Mouse (Mus musculus) stomach, embryonic 16.5 days (tissue): ENCODE results near the gene Cox4i1. TPM values are rescaled to one million over a fixed set of nuclear protein-coding genes. Genes with fewer than 3 reads are reported as not detected.

Experiments used
- ATAC-seq: fragments of 200-750 bp; cut with Nextera tagmentation; 2 replicates; pipeline ENCODE4 v1.8.0; 2017; ENCODE audit warnings: moderate number of reproducible peaks, moderate TSS enrichment; ENCODE audit not compliant: insufficient read depth, low FRiP score
- H3K27ac ChIP-seq: fragments of 300-500 bp; sonication (generic); 2 replicates; pipeline ENCODE4 v1.5.1; 2014; ENCODE audit warnings: low read length
- H3K27me3 ChIP-seq: fragments of 300-500 bp; sonication (generic); 2 replicates; pipeline ENCODE4 v1.6.1; 2014; ENCODE audit warnings: low read length, control low read depth, mixed read lengths; ENCODE audit not compliant: control insufficient read depth, insufficient read depth
- H3K36me3 ChIP-seq: fragments of 300-500 bp; sonication (generic); 2 replicates; pipeline ENCODE4 v1.6.1; 2014; ENCODE audit warnings: low read length; ENCODE audit not compliant: control insufficient read depth, insufficient read depth
- H3K4me1 ChIP-seq: fragments of 300-500 bp; sonication (generic); 2 replicates; pipeline ENCODE4 v1.6.1; 2014; ENCODE audit warnings: low read length, control low read depth, mixed read lengths; ENCODE audit not compliant: control insufficient read depth, insufficient read depth
- H3K4me2 ChIP-seq: fragments of 300-500 bp; sonication (generic); 2 replicates; pipeline ENCODE4 v1.6.1; 2014; ENCODE audit warnings: low read depth, low read length, mixed read lengths
- H3K4me3 ChIP-seq: fragments of 300-500 bp; sonication (generic); replicated peaks from 2 replicates; pipeline ENCODE4 v1.5.1; 2014; ENCODE audit warnings: mild to moderate bottlenecking, low read length
- H3K9ac ChIP-seq: fragments of 300-500 bp; sonication (generic); 2 replicates; pipeline ENCODE4 v1.6.1; 2014; ENCODE audit warnings: low read length
- H3K9me3 ChIP-seq: fragments of 300-500 bp; sonication (generic); replicated peaks from 2 replicates; pipeline ENCODE4 v1.6.1; 2016; ENCODE audit warnings: low read length, control low read depth; ENCODE audit not compliant: control insufficient read depth
- WGBS: fragments of 180-500 bp; shearing (Covaris S2); extraction: QIAGEN DNeasy Blood & Tissue Kit; methylation state at CpG from one replicate; pipeline ENCODE4 v1.1.7; 2014; 5-methylcytosine and 5-hydroxymethylcytosine counted together
- polyA plus RNA-seq: library from polyadenylated mRNA; unstranded; fragments of >200 nt; fragmentation: Nextera tagmentation; extraction: Ambion mirVana; gene quantifications from 2 replicates; pipeline ENCODE4 v1.2.1, GENCODE M21; 2015

Gene Cox4i1
- polyA plus RNA-seq, 1 experiment from 2014 or later: 1,163 TPM

- ATAC-seq: peak; percentile 71; the same call in 1 of the 2 replicates
- peak overlapping the region; percentile 32; the same call in 1 of the 2 replicates for H3K9ac ChIP-seq
- WGBS: 37% methylated on average over 5 of the region's 5 CpGs
- H3K27me3 ChIP-seq: no peaks in the 10 kb centered on the region
- H3K36me3 ChIP-seq: no peaks in the 10 kb centered on the region
- H3K9me3 ChIP-seq: no peaks in the 10 kb centered on the region
- no peak overlapping the region for H3K4me2 ChIP-seq
- no peak overlapping the region for H3K4me3 ChIP-seq
- peaks cover 20% of the 10 kb centered on the region for H3K4me1 ChIP-seq
- peak overlapping the region; percentile 48 for H3K27ac ChIP-seq
These were observed 17.1 kb downstream of the Cox4i1 start for GRCm38 (mm10) chr8:120685097-120685496.

- H3K9me3 ChIP-seq: no peaks in the 10 kb centered on the region
- H3K27me3 ChIP-seq: no peaks in the 10 kb centered on the region
- no peaks in the 10 kb centered on the region for H3K36me3 ChIP-seq
- no peak overlapping the region for H3K4me2 ChIP-seq
- peaks cover 20% of the 10 kb centered on the region for H3K4me1 ChIP-seq
- 79% methylated on average over 8 of the region's 8 CpGs for WGBS
- H3K4me3 ChIP-seq: no peak overlapping the region
- no peak for ATAC-seq
- no peak overlapping the region; the same call in 1 of the 2 replicates for H3K9ac ChIP-seq
- H3K27ac ChIP-seq: peak overlapping the region; percentile 48
These were observed 17.6 kb downstream of the Cox4i1 start for GRCm38 (mm10) chr8:120685591-120685990.

- H3K9ac ChIP-seq: no peak overlapping the region; the same call in 1 of the 2 replicates
- no peak for ATAC-seq
- no peaks in the 10 kb centered on the region for H3K9me3 ChIP-seq
- H3K4me1 ChIP-seq: peaks cover 20% of the 10 kb centered on the region
- no peaks in the 10 kb centered on the region for H3K27me3 ChIP-seq
- WGBS: 84% methylated on average over 13 of the region's 13 CpGs
- no peak overlapping the region for H3K4me3 ChIP-seq
- no peak overlapping the region for H3K4me2 ChIP-seq
- no peaks in the 10 kb centered on the region for H3K36me3 ChIP-seq
- H3K27ac ChIP-seq: no peak overlapping the region
These were observed 18.0 kb downstream of the Cox4i1 start for GRCm38 (mm10) chr8:120686051-120686450.

GRCm38 (mm10) chr8:120686576-120686975 is 18.6 kb downstream of the Cox4i1 start:
- no peaks in the 10 kb centered on the region for H3K36me3 ChIP-seq
- ATAC-seq: no peak
- H3K4me3 ChIP-seq: no peak overlapping the region
- H3K27me3 ChIP-seq: no peaks in the 10 kb centered on the region
- H3K27ac ChIP-seq: no peak overlapping the region
- no peaks in the 10 kb centered on the region for H3K9me3 ChIP-seq
- H3K4me1 ChIP-seq: peaks cover 20% of the 10 kb centered on the region
- no peak overlapping the region for H3K9ac ChIP-seq
- no peak overlapping the region for H3K4me2 ChIP-seq
- 80% methylated on average over 5 of the region's 5 CpGs for WGBS

GRCm38 (mm10) chr8:120687786-120688185 is 19.8 kb downstream of the Cox4i1 start:
- no peak overlapping the region for H3K9ac ChIP-seq
- H3K9me3 ChIP-seq: no peaks in the 10 kb centered on the region
- no peak overlapping the region for H3K4me2 ChIP-seq
- no peaks in the 10 kb centered on the region for H3K36me3 ChIP-seq
- H3K27me3 ChIP-seq: no peaks in the 10 kb centered on the region
- peaks cover 20% of the 10 kb centered on the region for H3K4me1 ChIP-seq
- ATAC-seq: no peak
- no peak overlapping the region for H3K27ac ChIP-seq
- H3K4me3 ChIP-seq: no peak overlapping the region
- 64% methylated on average over 8 of the region's 8 CpGs for WGBS

- Histone ChIP-seq H3K27ac (no peak overlapping the region), H3K4me3 (no peak overlapping the region), H3K27me3 (no peaks in the 10 kb centered on the region), H3K4me1 (peaks cover 23% of the 10 kb centered on the region), H3K36me3 (no peaks in the 10 kb centered on the region), H3K9me3 (no peaks in the 10 kb centered on the region), H3K4me2 (no peak overlapping the region), H3K9ac (no peak overlapping the region)
- ATAC-seq: no peak
- WGBS: 90% methylated on average over 7 of the region's 7 CpGs
These were observed 20.5 kb downstream of the Cox4i1 start for GRCm38 (mm10) chr8:120688511-120688910.

GRCm38 (mm10) chr8:120692934-120693333 is 24.9 kb downstream of the Cox4i1 start:
- Histone ChIP-seq H3K27ac (no peak overlapping the region), H3K4me1 (peaks cover 32% of the 10 kb centered on the region), H3K36me3 (no peaks in the 10 kb centered on the region), H3K9ac (no peak overlapping the region), H3K4me2 (no peak overlapping the region), H3K4me3 (no peak overlapping the region), H3K27me3 (no peaks in the 10 kb centered on the region), H3K9me3 (no peaks in the 10 kb centered on the region)
- ATAC-seq: no peak
- WGBS: 57% methylated on average over 4 of the region's 4 CpGs

GRCm38 (mm10) chr8:120693861-120694493 is 26.0 kb downstream of the Cox4i1 start:
- no peaks in the 10 kb centered on the region for H3K36me3 ChIP-seq
- H3K27ac ChIP-seq: peak overlapping the region; percentile 81
- no peaks in the 10 kb centered on the region for H3K9me3 ChIP-seq
- WGBS: 12% methylated on average over 22 of the region's 22 CpGs
- no peak overlapping the region for H3K4me3 ChIP-seq
- peaks cover 32% of the 10 kb centered on the region for H3K4me1 ChIP-seq
- peak overlapping the region; percentile 41; the same call in 1 of the 2 replicates for H3K4me2 ChIP-seq
- peak overlapping the region; percentile 8; the same call in 1 of the 2 replicates for H3K9ac ChIP-seq
- no peaks in the 10 kb centered on the region for H3K27me3 ChIP-seq
- peak; percentile 84 for ATAC-seq

- Histone ChIP-seq H3K36me3 (no peaks in the 10 kb centered on the region), H3K9ac (0 out of 2 replicates have a peak overlapping the region, but pooled peaks have one; percentile 2), H3K4me3 (no peak overlapping the region), H3K9me3 (no peaks in the 10 kb centered on the region), H3K27me3 (no peaks in the 10 kb centered on the region), H3K4me1 (peaks cover 32% of the 10 kb centered on the region), H3K27ac (peak overlapping the region; percentile 64), H3K4me2 (0 out of 2 replicates have a peak overlapping the region, but pooled peaks have one; percentile 4)
- peak; percentile 29 for ATAC-seq
- 35% methylated on average over 13 of the region's 13 CpGs for WGBS
These were observed 28.6 kb downstream of the Cox4i1 start for GRCm38 (mm10) chr8:120696401-120697153.
